Mouse (Mus musculus): ENCODE data around the gene Rabac1. TPM values are rescaled to one million over a fixed set of nuclear protein-coding genes. Genes with fewer than 3 reads are reported as not detected.
A peak's percentile ranks its signal among the peaks of the same experiment; 100 is the strongest.

The Rabac1 gene
- polyA plus RNA-seq, 1 experiment, result 361 TPM

- peaks cover 24% of the 10 kb centered on the region for H3K27me3 ChIP-seq (ENCODE audit: control insufficient read depth, insufficient read depth, low read length)
- no peak overlapping the region for H3K4me3 ChIP-seq (ENCODE audit: extremely low read depth, insufficient read depth, insufficient read length)
- H3K36me3 ChIP-seq (ENCODE audit: control insufficient read depth, insufficient read depth, low read length), result no peaks in the 10 kb centered on the region
- WGBS, result 49% methylated on average over 12 of the region's 12 CpGs
- DNase-seq (ENCODE audit: low read depth in 1 of 2, low spot score in 2 of 2), result no peak
- H3K4me1 ChIP-seq (ENCODE audit: control insufficient read depth, insufficient read depth, insufficient read length), result peaks cover 7% of the 10 kb centered on the region
- no peak overlapping the region for H3K27ac ChIP-seq (ENCODE audit: insufficient read depth, low read length)
- no peak for TF ChIP-seq POLR2A (IDR thresholded peaks at IDR 0.05; ENCODE audit: low read depth, low read length)
Measured at GRCm38 (mm10) chr7:25006586-25007364, 34.2 kb upstream of the Rabac1 start.

- Histone ChIP-seq H3K4me3 (ENCODE audit: extremely low read depth, insufficient read depth, insufficient read length) (no peak overlapping the region), H3K4me1 (ENCODE audit: control insufficient read depth, insufficient read depth, insufficient read length) (peaks cover 7% of the 10 kb centered on the region), H3K36me3 (ENCODE audit: control insufficient read depth, insufficient read depth, low read length) (no peaks in the 10 kb centered on the region), H3K27ac (ENCODE audit: insufficient read depth, low read length) (no peak overlapping the region), H3K27me3 (ENCODE audit: control insufficient read depth, insufficient read depth, low read length) (peaks cover 24% of the 10 kb centered on the region)
- 53% methylated on average over 3 of the region's 3 CpGs for WGBS
- DNase-seq (ENCODE audit: low read depth in 1 of 2, low spot score in 2 of 2), result no peak
- TF ChIP-seq POLR2A (IDR thresholded peaks at IDR 0.05; ENCODE audit: low read depth, low read length) (no peak), CTCF (IDR thresholded peaks at IDR 0.05; ENCODE audit: extremely low read depth, insufficient read depth, insufficient read length, insufficient replicate concordance) (no peak)
Measured at GRCm38 (mm10) chr7:25006171-25006570, 33.6 kb upstream of the Rabac1 start.

- no peak for TF ChIP-seq CTCF (IDR thresholded peaks at IDR 0.05; ENCODE audit: extremely low read depth, insufficient read depth, insufficient read length, insufficient replicate concordance)
- no peak for TF ChIP-seq POLR2A (IDR thresholded peaks at IDR 0.05; ENCODE audit: low read depth, low read length)
- H3K27me3 ChIP-seq (ENCODE audit: control insufficient read depth, insufficient read depth, low read length), result peaks cover 22% of the 10 kb centered on the region
- DNase-seq (ENCODE audit: low read depth in 1 of 2, low spot score in 2 of 2), result no peak
- WGBS, result 4% methylated on average over 52 of the region's 54 CpGs
- no peaks in the 10 kb centered on the region for H3K36me3 ChIP-seq (ENCODE audit: control insufficient read depth, insufficient read depth, low read length)
- peaks cover 6% of the 10 kb centered on the region for H3K4me1 ChIP-seq (ENCODE audit: control insufficient read depth, insufficient read depth, insufficient read length)
- no peak within 1 kb of the TSS for H3K27ac ChIP-seq (ENCODE audit: insufficient read depth, low read length)
- H3K4me3 ChIP-seq (ENCODE audit: extremely low read depth, insufficient read depth, insufficient read length), result peak within 1 kb of the TSS; percentile 37
Measured at GRCm38 (mm10) chr7:25005421-25006065, 33.0 kb upstream of the Rabac1 start, which contains the start of gene Atp1a3. Gene Atp1a3 (minus strand): TSS chr7:25005958.

GRCm38 (mm10) chr7:25004806-25005205 lies 32.3 kb upstream of the Rabac1 start:
- H3K27me3 ChIP-seq (ENCODE audit: control insufficient read depth, insufficient read depth, low read length), result peaks cover 17% of the 10 kb centered on the region
- 48% methylated on average over 7 of the region's 9 CpGs for WGBS
- DNase-seq (ENCODE audit: low read depth in 1 of 2, low spot score in 2 of 2), result no peak
- H3K4me3 ChIP-seq (ENCODE audit: extremely low read depth, insufficient read depth, insufficient read length), result peak overlapping the region; percentile 37
- TF ChIP-seq CTCF (IDR thresholded peaks at IDR 0.05; ENCODE audit: extremely low read depth, insufficient read depth, insufficient read length, insufficient replicate concordance), result no peak
- no peak for TF ChIP-seq POLR2A (IDR thresholded peaks at IDR 0.05; ENCODE audit: low read depth, low read length)
- no peaks in the 10 kb centered on the region for H3K36me3 ChIP-seq (ENCODE audit: control insufficient read depth, insufficient read depth, low read length)
- H3K27ac ChIP-seq (ENCODE audit: insufficient read depth, low read length), result no peak overlapping the region
- peaks cover 5% of the 10 kb centered on the region; the same call in 1 of the 2 replicates for H3K4me1 ChIP-seq (ENCODE audit: control insufficient read depth, insufficient read depth, insufficient read length)

- no peak overlapping the region for H3K4me3 ChIP-seq (ENCODE audit: extremely low read depth, insufficient read depth, insufficient read length)
- WGBS, result 82% methylated on average over 8 of the region's 8 CpGs
- H3K4me1 ChIP-seq (ENCODE audit: control insufficient read depth, insufficient read depth, insufficient read length), result peaks cover 5% of the 10 kb centered on the region; the same call in 1 of the 2 replicates
- H3K27ac ChIP-seq (ENCODE audit: insufficient read depth, low read length), result no peak overlapping the region
- no peak for DNase-seq (ENCODE audit: low read depth in 1 of 2, low spot score in 2 of 2)
- no peaks in the 10 kb centered on the region for H3K36me3 ChIP-seq (ENCODE audit: control insufficient read depth, insufficient read depth, low read length)
- TF ChIP-seq POLR2A (IDR thresholded peaks at IDR 0.05; ENCODE audit: low read depth, low read length) (no peak), CTCF (IDR thresholded peaks at IDR 0.05; ENCODE audit: extremely low read depth, insufficient read depth, insufficient read length, insufficient replicate concordance) (no peak)
- H3K27me3 ChIP-seq (ENCODE audit: control insufficient read depth, insufficient read depth, low read length), result peaks cover 12% of the 10 kb centered on the region
Measured at GRCm38 (mm10) chr7:25003820-25004388, 31.4 kb upstream of the Rabac1 start.

- no peak for DNase-seq (ENCODE audit: low read depth in 1 of 2, low spot score in 2 of 2)
- TF ChIP-seq CTCF (IDR thresholded peaks at IDR 0.05; ENCODE audit: extremely low read depth, insufficient read depth, insufficient read length, insufficient replicate concordance), result no peak
- TF ChIP-seq POLR2A (IDR thresholded peaks at IDR 0.05; ENCODE audit: low read depth, low read length), result no peak
- Histone ChIP-seq H3K4me1 (ENCODE audit: control insufficient read depth, insufficient read depth, insufficient read length) (peaks cover 5% of the 10 kb centered on the region; the same call in 1 of the 2 replicates), H3K36me3 (ENCODE audit: control insufficient read depth, insufficient read depth, low read length) (no peaks in the 10 kb centered on the region), H3K27ac (ENCODE audit: insufficient read depth, low read length) (no peak overlapping the region), H3K4me3 (ENCODE audit: extremely low read depth, insufficient read depth, insufficient read length) (no peak overlapping the region), H3K27me3 (ENCODE audit: control insufficient read depth, insufficient read depth, low read length) (peaks cover 12% of the 10 kb centered on the region)
- 80% methylated on average over 11 of the region's 11 CpGs for WGBS
Measured at GRCm38 (mm10) chr7:25003291-25003690, 30.7 kb upstream of the Rabac1 start.

Data from spleen, adult 2 months (tissue).